Mouse (Mus musculus): ENCODE data around the gene Plppr2. TPM values are rescaled to one million over a fixed set of nuclear protein-coding genes. Genes with fewer than 3 reads are reported as not detected.
A peak's percentile ranks its signal among the peaks of the same experiment; 100 is the strongest.

Gene Plppr2
- polyA plus RNA-seq, 1 experiment from 2014 or later: 8.5 TPM

DNA sequence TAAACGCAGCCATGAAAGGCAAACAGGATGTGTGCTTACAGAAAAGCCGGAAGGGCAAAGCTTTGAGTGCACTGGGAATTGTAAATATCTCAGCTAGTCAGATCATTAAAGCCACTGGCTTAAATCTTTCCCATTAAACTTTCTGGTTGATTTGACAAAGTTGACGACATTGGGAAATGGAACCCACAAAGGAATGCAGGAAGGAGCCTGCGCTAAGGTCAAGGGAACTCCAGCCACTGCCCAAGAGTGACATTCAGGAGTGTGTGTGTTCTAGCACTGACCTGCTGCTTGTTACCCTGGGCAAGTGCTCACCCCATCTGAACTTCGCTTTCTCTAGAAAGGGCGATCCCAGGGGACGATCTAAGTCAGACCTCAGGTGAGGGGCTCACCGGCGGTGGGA, 23.3 kb downstream of the Plppr2 start:
- H3K4me2 ChIP-seq (replicated peaks; ENCODE audit: low read depth, low read length): no peak overlapping the region
- H3K27ac ChIP-seq (ENCODE audit: low read length): no peak overlapping the region
- ATAC-seq (ENCODE audit: insufficient number of reproducible peaks, insufficient read depth, low FRiP score, low read depth): no peak
- peaks cover 16% of the 10 kb centered on the region; the same call in 1 of the 2 replicates for H3K4me1 ChIP-seq (ENCODE audit: control insufficient read depth, insufficient read depth, low read length)
- 48% methylated on average over 9 of the region's 9 CpGs for WGBS
- H3K9me3 ChIP-seq (ENCODE audit: control insufficient read depth, low read depth, low read length): no peaks in the 10 kb centered on the region
- no peak overlapping the region for H3K9ac ChIP-seq (replicated peaks; ENCODE audit: low read depth, low read length)
- H3K27me3 ChIP-seq (ENCODE audit: control insufficient read depth, insufficient read depth, low read length): peaks cover 14% of the 10 kb centered on the region
- H3K4me3 ChIP-seq (ENCODE audit: low read depth, low read length): no peak overlapping the region
- no peaks in the 10 kb centered on the region for H3K36me3 ChIP-seq (ENCODE audit: control insufficient read depth, insufficient read depth, low read length)

DNA sequence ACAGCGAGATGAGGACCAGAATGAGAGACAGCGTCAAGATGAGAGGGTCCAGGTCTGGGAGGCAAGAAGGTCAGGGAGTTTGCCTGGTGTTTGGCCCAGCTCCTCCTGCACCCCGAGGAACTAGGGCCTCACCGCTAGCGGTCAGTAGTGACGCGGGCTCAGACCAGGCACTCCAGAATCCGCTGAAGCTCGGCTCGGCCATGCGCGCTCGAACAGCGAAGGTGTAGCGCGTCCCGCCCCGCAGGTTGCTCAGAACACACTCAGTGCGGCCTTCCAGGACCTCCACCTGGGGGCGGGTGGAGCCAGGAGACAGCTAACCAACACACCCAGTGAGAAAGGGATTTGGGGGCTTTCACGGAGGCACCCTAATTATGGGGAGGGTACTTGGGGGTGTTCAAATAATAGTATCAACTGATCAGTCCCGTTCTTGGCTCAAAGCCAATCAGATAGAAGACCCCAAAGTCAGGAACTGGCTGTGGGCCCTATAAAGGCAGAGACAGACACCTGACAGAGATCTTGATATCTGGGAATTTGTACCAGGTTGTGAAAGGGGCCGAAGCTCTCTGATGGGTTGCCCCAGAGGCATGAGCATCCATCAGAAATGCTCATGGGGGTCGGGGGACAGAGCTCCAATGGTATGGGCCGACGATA, 23.9 kb downstream of the Plppr2 start:
- Histone ChIP-seq H3K9ac (replicated peaks; ENCODE audit: low read depth, low read length) (no peak overlapping the region), H3K27me3 (ENCODE audit: control insufficient read depth, insufficient read depth, low read length) (peaks cover 14% of the 10 kb centered on the region), H3K4me3 (ENCODE audit: low read depth, low read length) (no peak overlapping the region), H3K9me3 (ENCODE audit: control insufficient read depth, low read depth, low read length) (no peaks in the 10 kb centered on the region), H3K4me2 (replicated peaks; ENCODE audit: low read depth, low read length) (no peak overlapping the region), H3K27ac (ENCODE audit: low read length) (no peak overlapping the region), H3K4me1 (ENCODE audit: control insufficient read depth, insufficient read depth, low read length) (peaks cover 16% of the 10 kb centered on the region; the same call in 1 of the 2 replicates), H3K36me3 (ENCODE audit: control insufficient read depth, insufficient read depth, low read length) (no peaks in the 10 kb centered on the region)
- 11% methylated on average over 26 of the region's 26 CpGs for WGBS
- ATAC-seq (ENCODE audit: insufficient number of reproducible peaks, insufficient read depth, low FRiP score, low read depth): no peak

DNA sequence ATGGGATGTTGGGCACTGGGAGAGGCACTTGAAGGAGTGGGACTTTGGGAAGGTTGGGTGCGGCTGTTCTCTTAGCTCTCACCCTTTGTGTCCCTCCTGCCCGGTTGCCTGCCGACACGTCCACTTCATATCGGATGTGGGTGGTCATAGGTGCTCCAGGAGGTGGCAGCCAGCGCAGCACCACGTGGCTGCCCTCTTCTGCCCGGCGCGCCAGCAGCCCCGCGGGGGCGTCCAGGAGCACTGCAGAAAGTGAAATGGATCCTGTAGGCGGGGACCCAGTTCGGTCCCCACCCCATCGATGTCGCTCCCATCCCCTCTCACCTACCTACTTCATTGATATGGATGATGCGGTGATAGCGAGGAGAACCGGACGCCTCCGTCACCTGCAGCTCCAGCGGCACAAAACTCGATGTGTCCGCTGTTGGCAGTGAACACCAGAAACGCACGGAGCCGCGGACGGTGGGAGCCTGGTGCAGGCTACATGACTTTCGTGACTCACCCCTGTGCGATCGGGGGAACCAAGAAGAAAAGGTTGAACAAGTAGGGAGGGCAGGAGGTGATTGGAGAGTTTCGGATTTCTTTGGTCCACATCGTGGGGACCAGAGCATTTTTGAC, 24.6 kb downstream of the Plppr2 start:
- peak overlapping the region; percentile 91 for H3K4me2 ChIP-seq (replicated peaks; ENCODE audit: low read depth, low read length)
- peaks cover 14% of the 10 kb centered on the region for H3K27me3 ChIP-seq (ENCODE audit: control insufficient read depth, insufficient read depth, low read length)
- no peak overlapping the region for H3K27ac ChIP-seq (ENCODE audit: low read length)
- no peak overlapping the region for H3K9ac ChIP-seq (replicated peaks; ENCODE audit: low read depth, low read length)
- no peaks in the 10 kb centered on the region for H3K9me3 ChIP-seq (ENCODE audit: control insufficient read depth, low read depth, low read length)
- H3K4me1 ChIP-seq (ENCODE audit: control insufficient read depth, insufficient read depth, low read length): peaks cover 16% of the 10 kb centered on the region; the same call in 1 of the 2 replicates
- WGBS: 2% methylated on average over 35 of the region's 35 CpGs
- no peaks in the 10 kb centered on the region for H3K36me3 ChIP-seq (ENCODE audit: control insufficient read depth, insufficient read depth, low read length)
- no peak for ATAC-seq (ENCODE audit: insufficient number of reproducible peaks, insufficient read depth, low FRiP score, low read depth)
- peak overlapping the region; percentile 40 for H3K4me3 ChIP-seq (ENCODE audit: low read depth, low read length)

DNA sequence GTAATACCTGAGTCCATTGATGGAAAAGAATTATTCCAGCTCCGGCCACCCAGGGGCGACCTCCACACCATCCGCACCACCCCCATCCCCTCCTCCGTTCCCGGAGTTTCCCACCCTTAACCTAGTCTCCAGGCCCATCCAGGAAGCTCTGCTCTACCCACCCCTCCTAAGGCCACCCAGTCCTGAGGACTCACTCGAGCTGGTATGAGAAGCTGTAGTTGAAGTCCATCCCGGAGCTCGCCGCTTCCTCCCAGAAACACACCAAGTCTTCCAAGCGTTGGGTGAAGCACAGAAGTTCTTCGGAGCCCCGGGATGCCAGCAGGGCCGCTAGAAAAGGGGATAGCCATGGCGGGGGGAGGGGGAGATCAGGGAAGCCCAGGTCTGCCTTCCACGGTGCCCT, 25.2 kb downstream of the Plppr2 start:
- peaks cover 16% of the 10 kb centered on the region; the same call in 1 of the 2 replicates for H3K4me1 ChIP-seq (ENCODE audit: control insufficient read depth, insufficient read depth, low read length)
- peaks cover 14% of the 10 kb centered on the region for H3K27me3 ChIP-seq (ENCODE audit: control insufficient read depth, insufficient read depth, low read length)
- H3K27ac ChIP-seq (ENCODE audit: low read length): no peak overlapping the region
- H3K4me2 ChIP-seq (replicated peaks; ENCODE audit: low read depth, low read length): peak overlapping the region; percentile 91
- H3K9ac ChIP-seq (replicated peaks; ENCODE audit: low read depth, low read length): 0 out of 2 replicates have a peak overlapping the region, but pooled peaks have one; percentile 10
- H3K4me3 ChIP-seq (ENCODE audit: low read depth, low read length): peak overlapping the region; percentile 40
- H3K36me3 ChIP-seq (ENCODE audit: control insufficient read depth, insufficient read depth, low read length): no peaks in the 10 kb centered on the region
- 0% methylated on average over 15 of the region's 15 CpGs for WGBS
- no peak; the same call in 1 of the 2 replicates for ATAC-seq (ENCODE audit: insufficient number of reproducible peaks, insufficient read depth, low FRiP score, low read depth)
- no peaks in the 10 kb centered on the region for H3K9me3 ChIP-seq (ENCODE audit: control insufficient read depth, low read depth, low read length)

DNA sequence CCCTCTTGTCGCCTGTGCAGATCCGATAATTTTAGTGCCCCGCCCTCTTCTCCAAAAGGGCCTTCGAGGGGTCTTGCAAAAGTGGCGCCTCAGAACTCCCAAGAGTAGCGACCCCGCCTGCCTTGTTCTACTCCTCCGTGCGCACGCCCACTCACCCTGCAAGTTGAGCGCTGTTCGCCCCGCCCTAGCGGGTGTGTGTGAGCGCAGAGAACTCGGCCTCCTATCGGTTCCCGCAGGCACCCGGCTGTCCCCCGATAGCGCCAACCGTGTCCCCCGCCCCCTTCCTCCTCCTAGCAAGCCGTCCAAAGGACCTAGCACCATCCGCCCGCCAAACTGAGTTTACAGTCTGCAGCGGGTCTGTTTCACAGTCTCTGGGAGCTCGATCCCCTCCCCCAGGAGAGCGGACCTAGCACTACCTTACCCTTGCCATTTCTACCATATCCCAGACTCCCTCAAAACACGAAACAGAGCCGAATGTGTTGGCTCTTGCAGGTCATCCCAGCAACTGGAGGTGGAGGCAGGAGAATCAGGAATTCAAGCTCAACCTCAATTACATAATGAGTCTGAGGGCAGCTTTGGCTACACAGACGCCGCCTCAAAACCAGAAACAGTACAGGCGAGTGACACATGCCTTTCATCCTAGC, 25.7 kb downstream of the Plppr2 start:
- ATAC-seq (ENCODE audit: insufficient number of reproducible peaks, insufficient read depth, low FRiP score, low read depth): peak; percentile 90
- H3K27ac ChIP-seq (ENCODE audit: low read length): no peak overlapping the region
- H3K9me3 ChIP-seq (ENCODE audit: control insufficient read depth, low read depth, low read length): no peaks in the 10 kb centered on the region
- H3K27me3 ChIP-seq (ENCODE audit: control insufficient read depth, insufficient read depth, low read length): peaks cover 14% of the 10 kb centered on the region
- H3K4me3 ChIP-seq (ENCODE audit: low read depth, low read length): peak overlapping the region; percentile 40
- no peaks in the 10 kb centered on the region for H3K36me3 ChIP-seq (ENCODE audit: control insufficient read depth, insufficient read depth, low read length)
- 2% methylated on average over 34 of the region's 34 CpGs for WGBS
- 0 out of 2 replicates have a peak overlapping the region, but pooled peaks have one; percentile 10 for H3K9ac ChIP-seq (replicated peaks; ENCODE audit: low read depth, low read length)
- peak overlapping the region; percentile 91 for H3K4me2 ChIP-seq (replicated peaks; ENCODE audit: low read depth, low read length)
- H3K4me1 ChIP-seq (ENCODE audit: control insufficient read depth, insufficient read depth, low read length): peaks cover 16% of the 10 kb centered on the region; the same call in 1 of the 2 replicates

DNA sequence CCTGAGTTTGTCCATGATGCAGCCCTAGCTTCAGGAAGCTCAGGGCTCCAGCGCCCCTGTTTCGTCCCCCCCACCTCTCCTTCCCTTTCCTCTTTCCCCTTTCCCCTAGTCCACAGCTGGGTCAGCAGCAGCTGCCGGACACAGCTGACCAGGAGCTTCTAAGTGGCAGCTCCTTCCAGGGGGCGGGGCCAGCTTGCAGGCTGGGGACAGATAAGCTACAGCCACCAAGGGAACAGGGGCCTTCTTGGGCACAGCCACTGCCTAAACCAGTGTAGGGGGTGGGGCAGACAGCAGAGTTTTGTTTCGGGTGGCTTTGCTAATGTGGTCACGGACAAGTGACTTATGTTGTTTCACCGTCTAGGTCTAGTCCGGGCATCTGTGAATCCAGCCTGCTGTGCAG, 26.6 kb downstream of the Plppr2 start, which contains the start of gene Epor:
Epor (minus strand) TSS at position 90 of the 400 bp plus-strand sequence.
- 23% methylated on average over 8 of the region's 8 CpGs for WGBS
- peak; percentile 77 for ATAC-seq (ENCODE audit: insufficient number of reproducible peaks, insufficient read depth, low FRiP score, low read depth)

DNA sequence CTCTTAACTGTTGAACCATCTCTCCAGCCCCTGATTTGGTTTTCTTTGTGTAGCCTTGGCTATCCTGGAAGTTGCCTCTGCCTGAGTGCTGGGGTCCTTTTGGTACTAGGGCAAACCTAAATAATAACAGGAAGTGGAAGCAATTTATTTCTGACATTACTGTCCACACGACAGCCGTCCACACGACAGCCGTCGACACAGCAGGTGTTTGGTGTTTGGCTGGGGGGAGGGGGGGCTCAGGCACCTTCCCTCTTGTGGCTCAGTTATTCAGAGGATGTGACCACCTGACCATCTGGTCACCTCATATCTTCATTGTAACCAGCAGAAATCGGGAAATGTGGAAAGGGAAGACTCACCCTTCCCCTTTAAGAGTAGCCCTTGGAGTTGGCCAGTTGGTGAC, 32.0 kb downstream of the Plppr2 start:
- Histone ChIP-seq H3K9ac (replicated peaks; ENCODE audit: low read depth, low read length) (no peak overlapping the region), H3K9me3 (ENCODE audit: control insufficient read depth, low read depth, low read length) (no peaks in the 10 kb centered on the region), H3K36me3 (ENCODE audit: control insufficient read depth, insufficient read depth, low read length) (no peaks in the 10 kb centered on the region), H3K27ac (ENCODE audit: low read length) (no peak overlapping the region), H3K4me2 (replicated peaks; ENCODE audit: low read depth, low read length) (no peak overlapping the region), H3K4me1 (ENCODE audit: control insufficient read depth, insufficient read depth, low read length) (no peaks in the 10 kb centered on the region), H3K4me3 (ENCODE audit: low read depth, low read length) (no peak overlapping the region), H3K27me3 (ENCODE audit: control insufficient read depth, insufficient read depth, low read length) (no peaks in the 10 kb centered on the region)
- 49% methylated on average over 6 of the region's 6 CpGs for WGBS
- no peak for ATAC-seq (ENCODE audit: insufficient number of reproducible peaks, insufficient read depth, low FRiP score, low read depth)

More for the DNA sequence above, 26.6 kb downstream of the Plppr2 start, which contains the start of gene Epor:
- no peaks in the 10 kb centered on the region for H3K36me3 ChIP-seq (ENCODE audit: control insufficient read depth, insufficient read depth, low read length)
- no peak within 1 kb of the TSS for H3K27ac ChIP-seq (ENCODE audit: low read length)
- H3K9me3 ChIP-seq (ENCODE audit: control insufficient read depth, low read depth, low read length): no peaks in the 10 kb centered on the region
- H3K27me3 ChIP-seq (ENCODE audit: control insufficient read depth, insufficient read depth, low read length): peaks cover 14% of the 10 kb centered on the region
- H3K4me2 ChIP-seq (replicated peaks; ENCODE audit: low read depth, low read length): peak within 1 kb of the TSS; percentile 91
- peaks cover 16% of the 10 kb centered on the region; the same call in 1 of the 2 replicates for H3K4me1 ChIP-seq (ENCODE audit: control insufficient read depth, insufficient read depth, low read length)
- 0 out of 2 replicates have a peak within 1 kb of the TSS, but pooled peaks have one; percentile 10 for H3K9ac ChIP-seq (replicated peaks; ENCODE audit: low read depth, low read length)
- peak within 1 kb of the TSS; percentile 40 for H3K4me3 ChIP-seq (ENCODE audit: low read depth, low read length)

DNA sequence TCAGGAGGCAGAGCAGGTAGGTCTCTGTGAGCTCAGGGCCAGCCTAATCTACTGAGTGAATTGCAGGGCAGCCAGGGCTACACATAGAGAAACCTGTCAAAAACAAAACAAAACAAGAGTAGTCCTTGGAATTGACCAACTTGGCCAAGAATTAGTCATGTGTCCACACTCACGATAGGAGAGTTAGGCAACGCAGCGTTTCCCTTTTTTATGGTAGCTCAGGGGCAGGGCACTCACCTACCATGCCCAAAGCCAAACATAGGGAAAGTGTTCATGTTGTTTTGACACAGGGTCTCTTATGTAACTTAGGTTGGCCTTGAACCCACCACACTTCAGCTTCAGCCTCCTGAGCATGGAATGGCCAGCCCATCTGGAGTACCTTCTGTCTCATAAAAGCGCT, 32.5 kb downstream of the Plppr2 start:
- WGBS: 91% methylated on average over 4 of the region's 4 CpGs

More for the DNA sequence above, 32.5 kb downstream of the Plppr2 start:
- Histone ChIP-seq H3K4me1 (ENCODE audit: control insufficient read depth, insufficient read depth, low read length) (no peaks in the 10 kb centered on the region), H3K27ac (ENCODE audit: low read length) (no peak overlapping the region), H3K4me3 (ENCODE audit: low read depth, low read length) (no peak overlapping the region), H3K36me3 (ENCODE audit: control insufficient read depth, insufficient read depth, low read length) (no peaks in the 10 kb centered on the region), H3K27me3 (ENCODE audit: control insufficient read depth, insufficient read depth, low read length) (no peaks in the 10 kb centered on the region), H3K9ac (replicated peaks; ENCODE audit: low read depth, low read length) (no peak overlapping the region), H3K9me3 (ENCODE audit: control insufficient read depth, low read depth, low read length) (no peaks in the 10 kb centered on the region), H3K4me2 (replicated peaks; ENCODE audit: low read depth, low read length) (no peak overlapping the region)
- no peak for ATAC-seq (ENCODE audit: insufficient number of reproducible peaks, insufficient read depth, low FRiP score, low read depth)

Measured in stomach, embryonic 14.5 days (tissue).